Mouse (Mus musculus) stomach, embryonic 16.5 days (tissue): ENCODE data around the gene Strap. TPM values are rescaled to one million over a fixed set of nuclear protein-coding genes. Genes with fewer than 3 reads are reported as not detected.

Source experiments
- ATAC-seq: fragments of 200-750 bp; cut with Nextera tagmentation; 2 replicates; pipeline ENCODE4 v1.8.0; 2017; ENCODE audit warnings: moderate number of reproducible peaks, moderate TSS enrichment; ENCODE audit not compliant: insufficient read depth, low FRiP score
- H3K27ac ChIP-seq: fragments of 300-500 bp; sonication (generic); 2 replicates; pipeline ENCODE4 v1.5.1; 2014; ENCODE audit warnings: low read length
- H3K27me3 ChIP-seq: fragments of 300-500 bp; sonication (generic); 2 replicates; pipeline ENCODE4 v1.6.1; 2014; ENCODE audit warnings: low read length, control low read depth, mixed read lengths; ENCODE audit not compliant: control insufficient read depth, insufficient read depth
- H3K36me3 ChIP-seq: fragments of 300-500 bp; sonication (generic); 2 replicates; pipeline ENCODE4 v1.6.1; 2014; ENCODE audit warnings: low read length; ENCODE audit not compliant: control insufficient read depth, insufficient read depth
- H3K4me1 ChIP-seq: fragments of 300-500 bp; sonication (generic); 2 replicates; pipeline ENCODE4 v1.6.1; 2014; ENCODE audit warnings: low read length, control low read depth, mixed read lengths; ENCODE audit not compliant: control insufficient read depth, insufficient read depth
- H3K4me2 ChIP-seq: fragments of 300-500 bp; sonication (generic); 2 replicates; pipeline ENCODE4 v1.6.1; 2014; ENCODE audit warnings: low read depth, low read length, mixed read lengths
- H3K4me3 ChIP-seq: fragments of 300-500 bp; sonication (generic); replicated peaks from 2 replicates; pipeline ENCODE4 v1.5.1; 2014; ENCODE audit warnings: mild to moderate bottlenecking, low read length
- H3K9ac ChIP-seq: fragments of 300-500 bp; sonication (generic); 2 replicates; pipeline ENCODE4 v1.6.1; 2014; ENCODE audit warnings: low read length
- H3K9me3 ChIP-seq: fragments of 300-500 bp; sonication (generic); replicated peaks from 2 replicates; pipeline ENCODE4 v1.6.1; 2016; ENCODE audit warnings: low read length, control low read depth; ENCODE audit not compliant: control insufficient read depth
- WGBS: fragments of 180-500 bp; shearing (Covaris S2); extraction: QIAGEN DNeasy Blood & Tissue Kit; methylation state at CpG from one replicate; pipeline ENCODE4 v1.1.7; 2014; 5-methylcytosine and 5-hydroxymethylcytosine counted together
- polyA plus RNA-seq: library from polyadenylated mRNA; unstranded; fragments of >200 nt; fragmentation: Nextera tagmentation; extraction: Ambion mirVana; gene quantifications from 2 replicates; pipeline ENCODE4 v1.2.1, GENCODE M21; 2015

Strap gene
- polyA plus RNA-seq, 1 experiment from 2014 or later = 131 TPM

DNA sequence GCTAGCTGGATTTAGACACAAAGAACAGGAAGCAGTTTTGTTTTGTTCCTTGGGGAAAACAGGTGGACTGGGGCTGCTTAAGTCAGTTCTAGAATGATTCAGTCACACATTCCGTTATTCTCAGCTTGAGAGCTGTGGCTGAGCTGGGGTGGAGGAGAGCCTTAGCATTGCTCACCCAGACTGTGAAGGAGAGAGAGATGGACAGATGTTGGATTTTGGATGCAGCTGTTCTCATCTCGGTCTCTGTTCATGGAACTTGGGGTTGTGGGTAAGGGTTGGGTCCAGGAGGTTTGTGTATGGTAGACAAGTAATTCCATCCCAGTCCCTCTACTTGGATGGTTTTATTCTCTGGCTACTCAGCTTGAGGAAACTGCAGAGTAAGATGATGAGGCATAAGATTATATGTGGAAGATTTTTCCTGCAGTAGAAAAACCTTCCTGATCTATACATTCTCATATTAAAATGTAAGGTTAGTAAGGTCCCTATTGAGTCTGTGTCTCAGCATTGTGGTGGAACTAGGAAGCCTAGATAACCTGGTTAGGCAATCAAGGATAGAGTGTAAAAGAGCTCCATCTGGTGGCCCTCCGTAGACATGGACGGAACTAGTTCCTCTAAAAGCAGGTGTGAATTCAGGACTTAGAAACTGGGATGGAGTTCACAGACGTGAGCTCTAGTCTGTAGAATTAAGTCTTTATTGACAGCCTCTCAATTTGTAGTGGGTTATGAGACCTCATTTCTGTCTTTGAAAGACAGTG lies 12.5 kb downstream of the Strap start:
- Histone ChIP-seq H3K4me2 (no peak overlapping the region), H3K9me3 (no peaks in the 10 kb centered on the region), H3K27ac (no peak overlapping the region), H3K9ac (no peak overlapping the region), H3K4me3 (no peak overlapping the region), H3K4me1 (no peaks in the 10 kb centered on the region), H3K27me3 (no peaks in the 10 kb centered on the region), H3K36me3 (peaks cover 28% of the 10 kb centered on the region)
- ATAC-seq = no peak
- WGBS = 73% methylated on average over 5 of the region's 5 CpGs

DNA sequence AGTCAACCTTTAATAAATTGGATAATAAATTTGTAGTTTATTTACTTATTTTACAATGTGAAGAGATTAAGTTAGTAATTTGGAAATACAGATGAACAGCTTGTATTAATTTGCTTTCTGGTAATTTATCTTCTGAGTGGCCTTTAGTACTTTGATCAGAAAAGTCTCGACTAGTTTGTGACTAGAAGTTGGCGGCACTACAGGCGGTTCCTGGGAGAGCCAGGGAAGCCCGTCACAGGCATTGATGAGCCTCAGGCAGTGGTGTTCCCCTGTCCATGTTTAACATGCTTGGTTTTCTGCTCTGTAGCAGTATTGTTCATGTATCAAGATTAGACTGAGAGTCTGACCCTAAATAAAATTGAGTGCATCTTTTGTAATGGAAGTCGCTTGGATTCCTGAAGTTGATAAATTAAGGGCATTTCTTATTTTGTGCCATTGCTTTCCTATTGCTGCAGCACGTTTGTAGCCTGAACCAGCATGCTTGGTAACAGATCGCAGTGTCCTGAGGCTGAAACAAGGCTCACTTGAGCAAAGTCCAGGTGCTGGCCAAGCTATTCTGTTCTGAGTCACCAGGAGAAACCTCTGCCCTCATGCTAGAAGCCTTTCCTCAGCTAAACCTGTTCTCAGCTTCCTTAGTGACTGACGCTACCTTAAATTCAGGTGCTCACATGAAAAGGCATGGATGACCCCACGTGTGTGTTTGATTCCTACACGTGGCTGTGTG lies 16.8 kb downstream of the Strap start:
- peaks cover 4% of the 10 kb centered on the region; the same call in 1 of the 2 replicates for H3K4me1 ChIP-seq
- H3K27ac ChIP-seq = no peak overlapping the region
- no peak overlapping the region for H3K9ac ChIP-seq
- WGBS = 79% methylated on average over 10 of the region's 10 CpGs
- H3K27me3 ChIP-seq = no peaks in the 10 kb centered on the region
- no peaks in the 10 kb centered on the region for H3K9me3 ChIP-seq
- no peak overlapping the region for H3K4me2 ChIP-seq
- ATAC-seq = no peak
- no peak overlapping the region for H3K4me3 ChIP-seq
- H3K36me3 ChIP-seq = peaks cover 19% of the 10 kb centered on the region

- Histone ChIP-seq H3K9ac (no peak overlapping the region), H3K9me3 (no peaks in the 10 kb centered on the region), H3K27me3 (no peaks in the 10 kb centered on the region), H3K36me3 (peaks cover 19% of the 10 kb centered on the region), H3K27ac (no peak overlapping the region), H3K4me1 (peaks cover 4% of the 10 kb centered on the region; the same call in 1 of the 2 replicates), H3K4me2 (no peak overlapping the region), H3K4me3 (no peak overlapping the region)
- no peak for ATAC-seq
- 90% methylated on average over 4 of the region's 4 CpGs for WGBS
These were observed 17.4 kb downstream of the Strap start for GRCm38 (mm10) chr6:137752275-137752655.

DNA sequence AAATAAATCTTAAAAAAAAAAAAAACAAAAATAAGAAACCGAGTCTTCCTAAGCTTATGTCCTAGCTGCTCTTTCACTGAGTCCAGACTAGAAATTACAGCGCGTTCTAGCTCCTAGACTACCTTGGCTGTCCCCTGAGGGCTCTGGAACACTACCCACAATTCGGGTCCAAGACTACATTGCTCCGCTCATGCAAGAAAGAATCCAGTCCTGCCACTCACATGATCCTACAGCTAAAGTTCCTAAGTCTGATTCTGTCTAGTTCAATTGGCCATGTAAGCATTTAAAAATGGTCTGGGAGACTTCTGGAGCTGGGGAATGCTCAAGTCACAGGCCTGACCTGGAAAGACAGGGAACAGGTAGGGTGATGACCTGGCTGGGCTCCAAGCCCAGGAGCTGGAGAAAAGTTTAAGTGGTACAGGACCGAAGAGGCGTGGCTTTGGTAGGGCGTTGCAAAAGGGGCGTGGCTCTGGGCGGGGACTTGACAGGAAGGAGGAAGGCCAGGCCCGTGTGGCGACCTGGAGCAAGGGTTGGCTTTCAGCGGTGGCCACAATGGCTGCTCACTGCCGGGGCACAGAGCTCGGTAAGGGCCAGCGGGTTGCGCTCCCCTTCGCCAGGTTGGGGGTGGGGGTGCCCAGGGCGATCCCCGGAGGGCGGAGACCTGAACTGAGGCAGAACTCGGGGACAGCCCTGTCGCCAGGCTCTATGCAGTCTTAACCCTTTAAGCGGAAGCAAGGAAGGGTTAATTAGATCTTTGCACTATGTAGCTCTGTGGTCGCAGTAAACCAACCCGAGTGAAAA lies 19.4 kb downstream of the Strap start, which contains the start of gene Dera:
Gene Dera, plus strand, starts transcription at position 491 of the 801 bp plus-strand sequence.
- Histone ChIP-seq H3K36me3 (peaks cover 10% of the 10 kb centered on the region), H3K9me3 (no peaks in the 10 kb centered on the region), H3K4me2 (peak within 1 kb of the TSS; percentile 79), H3K4me3 (peak within 1 kb of the TSS; percentile 77), H3K9ac (peak within 1 kb of the TSS; percentile 83), H3K4me1 (peaks cover 4% of the 10 kb centered on the region; the same call in 1 of the 2 replicates), H3K27ac (peak within 1 kb of the TSS; percentile 58; the same call in 1 of the 2 replicates), H3K27me3 (no peaks in the 10 kb centered on the region)
- WGBS = 13% methylated on average over 26 of the region's 26 CpGs
- ATAC-seq = peak; percentile 87

GRCm38 (mm10) chr6:137754857-137755232 lies 20.0 kb downstream of the Strap start:
- peak overlapping the region; percentile 58; the same call in 1 of the 2 replicates for H3K27ac ChIP-seq
- H3K27me3 ChIP-seq = no peaks in the 10 kb centered on the region
- H3K4me1 ChIP-seq = peaks cover 4% of the 10 kb centered on the region; the same call in 1 of the 2 replicates
- no peaks in the 10 kb centered on the region for H3K9me3 ChIP-seq
- peak overlapping the region; percentile 83 for H3K9ac ChIP-seq
- ATAC-seq = no peak
- WGBS = 2% methylated on average over 8 of the region's 8 CpGs
- peaks cover 4% of the 10 kb centered on the region; the same call in 1 of the 2 replicates for H3K36me3 ChIP-seq
- H3K4me3 ChIP-seq = peak overlapping the region; percentile 77
- H3K4me2 ChIP-seq = peak overlapping the region; percentile 79

- H3K27ac ChIP-seq = no peak overlapping the region
- peaks cover 4% of the 10 kb centered on the region; the same call in 1 of the 2 replicates for H3K4me1 ChIP-seq
- H3K27me3 ChIP-seq = no peaks in the 10 kb centered on the region
- H3K36me3 ChIP-seq = no peaks in the 10 kb centered on the region
- no peak for ATAC-seq
- no peak overlapping the region for H3K9ac ChIP-seq
- no peak overlapping the region for H3K4me2 ChIP-seq
- H3K4me3 ChIP-seq = no peak overlapping the region
- no peaks in the 10 kb centered on the region for H3K9me3 ChIP-seq
- 75% methylated on average over 5 of the region's 5 CpGs for WGBS
These were observed 21.4 kb downstream of the Strap start for GRCm38 (mm10) chr6:137756310-137756709.

GRCm38 (mm10) chr6:137757891-137758290 lies 23.0 kb downstream of the Strap start:
- WGBS = 90% methylated on average over 1 of the region's 1 CpGs
- Histone ChIP-seq H3K9ac (no peak overlapping the region), H3K9me3 (no peaks in the 10 kb centered on the region), H3K27me3 (no peaks in the 10 kb centered on the region), H3K4me2 (no peak overlapping the region), H3K27ac (no peak overlapping the region), H3K4me3 (no peak overlapping the region), H3K4me1 (peaks cover 4% of the 10 kb centered on the region; the same call in 1 of the 2 replicates), H3K36me3 (no peaks in the 10 kb centered on the region)
- no peak for ATAC-seq

- Histone ChIP-seq H3K27me3 (no peaks in the 10 kb centered on the region), H3K4me3 (no peak overlapping the region)
- peak; percentile 22; the same call in 1 of the 2 replicates for ATAC-seq
These were observed 24.8 kb downstream of the Strap start for GRCm38 (mm10) chr6:137759681-137760080.

More at GRCm38 (mm10) chr6:137759681-137760080, 24.8 kb downstream of the Strap start:
- Histone ChIP-seq H3K36me3 (no peaks in the 10 kb centered on the region), H3K4me2 (no peak overlapping the region), H3K4me1 (peaks cover 6% of the 10 kb centered on the region; the same call in 1 of the 2 replicates), H3K9me3 (no peaks in the 10 kb centered on the region), H3K27ac (no peak overlapping the region), H3K9ac (no peak overlapping the region)
- 42% methylated on average over 8 of the region's 8 CpGs for WGBS
